Mouse (Mus musculus) bone marrow macrophage, adult 2 months (primary cell): ENCODE data around the gene Noxred1.

Source experiments
- CTCF ChIP-seq: IDR thresholded peaks from 2 replicates; pipeline ENCODE4 v1.5.1; 2012; ENCODE audit warnings: low read depth, mild to moderate bottlenecking, low read length, moderate library complexity
- POLR2A ChIP-seq: IDR thresholded peaks from 2 replicates; pipeline ENCODE4 v1.6.1; 2012; ENCODE audit warnings: mild to moderate bottlenecking, low read depth, low read length, borderline replicate concordance

GRCm38 (mm10) chr12:87253878-87254277 lies 15.3 kb upstream of the Noxred1 start:
- TF ChIP-seq CTCF (no peak), POLR2A (no peak)
